Mouse (Mus musculus) liver, postnatal 0 days (tissue): Measurements from ENCODE around the gene Tlcd2. TPM values are rescaled to one million over a fixed set of nuclear protein-coding genes. Genes with fewer than 3 reads are reported as not detected.

ENCODE experiments used
- ATAC-seq: fragments of 200-750 bp; cut with Nextera tagmentation; 2 replicates; pipeline ENCODE4 v1.8.0; 2017; ENCODE audit warnings: mild to moderate bottlenecking, moderate library complexity
- DNase-seq: peaks from one replicate; pipeline ENCODE4 v3.0.0-alpha.2; 2016
- H3K27ac ChIP-seq: fragments of 300-500 bp; sonication (generic); 2 replicates; pipeline ENCODE4 v1.5.1; 2014; ENCODE audit warnings: antibody characterized with exemption, moderate library complexity, mild to moderate bottlenecking, low read depth
- H3K27me3 ChIP-seq: fragments of 300-500 bp; sonication (generic); 2 replicates; pipeline ENCODE4 v1.6.1; 2014; ENCODE audit warnings: low read length, control low read depth, mixed read lengths; ENCODE audit not compliant: insufficient read depth
- H3K36me3 ChIP-seq: fragments of 300-500 bp; sonication (generic); replicated peaks from 2 replicates; pipeline ENCODE4 v1.6.1; 2014; ENCODE audit warnings: mild to moderate bottlenecking, control low read depth, low read length, moderate library complexity, mixed read lengths; ENCODE audit not compliant: insufficient read depth
- H3K4me1 ChIP-seq: fragments of 300-500 bp; sonication (generic); 2 replicates; pipeline ENCODE4 v1.6.1; 2014; ENCODE audit warnings: antibody characterized with exemption, mild to moderate bottlenecking, control low read depth; ENCODE audit not compliant: insufficient read depth
- H3K4me2 ChIP-seq: fragments of 300-500 bp; sonication (generic); 2 replicates; pipeline ENCODE4 v1.6.1; 2014; ENCODE audit warnings: low read depth, mild to moderate bottlenecking, low read length, moderate library complexity, mixed read lengths
- H3K4me3 ChIP-seq: fragments of 300-500 bp; sonication (generic); 2 replicates; pipeline ENCODE4 v1.5.1; 2014; ENCODE audit warnings: low read depth, low read length
- H3K9ac ChIP-seq: fragments of 300-500 bp; sonication (generic); replicated peaks from 2 replicates; pipeline ENCODE4 v1.6.1; 2014; ENCODE audit warnings: mild to moderate bottlenecking, moderate library complexity
- H3K9me3 ChIP-seq: fragments of 300-500 bp; sonication (generic); 2 replicates; pipeline ENCODE4 v1.6.1; 2016; ENCODE audit warnings: mild to moderate bottlenecking, control low read depth, low read length, mixed read lengths
- CTCF ChIP-seq: sonication (generic); IDR thresholded peaks from 2 replicates; pipeline ENCODE4 v1.5.1; 2016; ENCODE audit warnings: antibody characterized with exemption, low read depth
- EP300 ChIP-seq: IDR thresholded peaks from 2 replicates; pipeline ENCODE4 v1.6.1; 2016; ENCODE audit warnings: antibody characterized with exemption, low read depth, mild to moderate bottlenecking
- WGBS: fragments of 180-500 bp; shearing (Covaris S2); extraction: QIAGEN DNeasy Blood & Tissue Kit; methylation state at CpG from one replicate; pipeline ENCODE4 v1.1.7; 2014; ENCODE audit not compliant: insufficient replicate concordance; 5-methylcytosine and 5-hydroxymethylcytosine counted together
- polyA plus RNA-seq: library from polyadenylated mRNA; unstranded; fragments of >200 nt; fragmentation: Nextera tagmentation; extraction: Ambion mirVana; gene quantifications from 2 replicates; pipeline ENCODE4 v1.2.1, GENCODE M21; 2015

The Tlcd2 gene
- polyA plus RNA-seq, 1 experiment from 2014 or later = 35.6 TPM

DNA sequence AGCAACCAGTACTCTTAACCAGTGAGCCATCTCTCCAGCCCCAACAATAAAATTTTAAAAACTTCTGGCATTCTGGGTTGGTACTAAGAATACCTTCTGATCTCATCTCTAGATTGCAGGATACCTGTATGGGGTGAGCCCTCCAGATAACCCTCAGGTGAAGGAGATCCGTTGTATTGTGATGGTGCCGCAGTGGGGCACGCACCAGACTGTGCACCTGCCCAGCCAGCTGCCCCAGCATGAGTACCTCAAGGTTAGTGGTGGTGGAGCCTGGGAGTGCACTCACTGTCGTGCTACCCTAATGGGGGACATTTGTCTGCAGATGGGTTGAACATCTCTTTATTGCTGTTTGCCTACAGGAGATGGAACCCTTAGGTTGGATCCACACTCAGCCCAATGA is 46.6 kb downstream of the Tlcd2 start:
- Histone ChIP-seq H3K4me3 (no peak overlapping the region), H3K4me2 (no peak overlapping the region), H3K4me1 (peaks cover 24% of the 10 kb centered on the region), H3K9ac (no peak overlapping the region), H3K9me3 (no peaks in the 10 kb centered on the region), H3K36me3 (peaks cover 65% of the 10 kb centered on the region), H3K27ac (0 out of 2 replicates have a peak overlapping the region, but pooled peaks have one; percentile 98), H3K27me3 (no peaks in the 10 kb centered on the region)
- TF ChIP-seq CTCF = no peak
- ATAC-seq (no peak), DNase-seq (no peak)
- 96% methylated on average over 4 of the region's 4 CpGs for WGBS

DNA sequence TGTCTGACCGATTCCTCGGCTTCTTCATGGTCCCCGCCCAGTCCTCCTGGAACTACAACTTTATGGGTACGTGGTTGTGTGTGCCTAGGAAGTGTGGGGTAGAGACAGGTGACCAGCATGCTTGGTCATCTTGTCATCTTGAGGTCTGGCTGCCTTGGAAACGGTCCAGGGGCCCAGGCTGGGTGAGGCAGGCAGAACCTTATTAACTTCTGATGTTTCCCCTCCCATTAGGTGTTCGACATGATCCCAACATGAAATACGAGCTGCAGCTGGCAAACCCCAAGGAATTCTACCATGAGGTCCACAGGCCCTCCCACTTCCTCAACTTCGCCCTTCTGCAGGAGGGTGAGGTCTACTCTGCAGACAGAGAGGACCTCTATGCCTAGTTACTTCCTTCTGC is 47.4 kb downstream of the Tlcd2 start:
- Histone ChIP-seq H3K36me3 (peaks cover 57% of the 10 kb centered on the region), H3K4me2 (no peak overlapping the region), H3K9ac (no peak overlapping the region), H3K9me3 (no peaks in the 10 kb centered on the region), H3K27me3 (no peaks in the 10 kb centered on the region), H3K27ac (peak overlapping the region; percentile 98), H3K4me3 (no peak overlapping the region), H3K4me1 (peaks cover 24% of the 10 kb centered on the region)
- DNase-seq (no peak), ATAC-seq (no peak)
- TF ChIP-seq EP300 = no peak
- 67% methylated on average over 8 of the region's 8 CpGs for WGBS

DNA sequence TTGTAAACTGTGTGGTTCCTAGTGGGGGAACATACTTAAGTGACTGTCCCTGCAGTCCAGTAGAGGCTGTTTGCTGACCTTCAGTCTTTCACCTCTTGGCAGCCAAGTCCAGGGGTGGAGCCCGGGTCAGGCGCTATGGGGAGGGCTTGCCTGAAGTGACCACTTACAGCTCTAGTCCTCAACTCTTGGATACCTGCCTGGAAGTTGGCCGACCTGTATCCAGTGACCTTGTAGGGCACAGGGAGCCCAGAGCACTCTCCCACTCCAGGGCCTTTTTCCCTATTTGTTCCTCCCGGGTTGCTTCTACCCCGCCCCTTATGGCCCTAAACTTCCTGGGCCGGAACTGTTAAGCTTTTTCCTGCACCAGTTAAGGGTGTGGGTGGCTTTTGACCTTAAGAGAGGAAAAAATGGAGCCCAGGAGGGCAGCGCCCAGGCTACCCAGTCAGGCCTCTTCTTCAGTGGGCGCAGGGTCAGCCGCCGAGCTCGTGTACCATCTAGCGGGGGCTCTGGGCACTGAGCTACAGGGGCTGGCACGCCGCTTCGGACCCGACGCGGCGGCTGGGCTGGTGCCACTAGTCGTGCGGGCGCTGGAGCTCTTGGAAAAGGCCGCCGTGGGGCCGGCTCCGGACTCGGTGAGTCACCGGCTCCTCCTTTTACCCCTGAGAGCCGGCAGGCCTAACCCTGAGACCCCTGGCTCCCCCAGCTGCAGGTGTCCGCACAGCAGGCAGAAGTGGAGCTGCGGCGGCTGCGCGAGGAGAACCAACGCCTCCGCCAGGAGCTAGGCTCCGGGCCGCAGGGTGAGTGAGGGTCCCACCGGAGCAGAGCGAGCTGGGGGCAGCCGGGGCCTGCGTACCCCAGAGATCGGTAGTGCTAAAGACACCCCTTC is 48.5 kb downstream of the Tlcd2 start, which contains the start of gene Rilp:
TSS of gene Rilp (plus strand) at position 354 of the 886 bp plus-strand sequence.
- Histone ChIP-seq H3K4me2 (peak within 1 kb of the TSS; percentile 99), H3K9ac (peak within 1 kb of the TSS; percentile 91), H3K27ac (peak within 1 kb of the TSS; percentile 98), H3K36me3 (peaks cover 46% of the 10 kb centered on the region), H3K27me3 (no peaks in the 10 kb centered on the region), H3K4me3 (peak within 1 kb of the TSS; percentile 68), H3K9me3 (no peaks in the 10 kb centered on the region), H3K4me1 (peaks cover 24% of the 10 kb centered on the region)
- ATAC-seq (peak; percentile 88), DNase-seq (peak; percentile 84)
- 4% methylated on average over 41 of the region's 43 CpGs for WGBS
- TF ChIP-seq CTCF (peak; percentile 43), EP300 (peak; percentile 60; the same call in 1 of the 2 replicates)

DNA sequence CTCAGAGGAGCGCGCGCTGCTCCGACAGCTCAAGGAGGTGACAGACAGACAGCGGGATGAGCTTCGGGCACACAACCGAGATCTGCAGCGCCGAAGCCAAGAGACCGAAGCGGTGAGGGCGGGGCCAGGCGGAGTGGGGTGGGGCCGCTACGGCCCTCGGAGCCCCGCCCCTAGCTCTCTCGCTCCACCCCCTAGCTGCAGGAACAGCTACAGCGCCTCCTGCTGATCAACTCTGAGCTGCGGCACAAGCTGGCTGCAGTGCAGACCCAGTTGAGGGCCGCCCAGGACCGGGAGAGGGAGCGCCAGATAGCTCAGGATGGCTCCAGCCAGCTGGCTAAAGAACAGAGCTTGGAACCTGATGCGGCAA is 49.1 kb downstream of the Tlcd2 start:
- Histone ChIP-seq H3K4me1 (peaks cover 24% of the 10 kb centered on the region), H3K4me2 (peak overlapping the region; percentile 99), H3K4me3 (peak overlapping the region; percentile 68), H3K27ac (peak overlapping the region; percentile 98), H3K9me3 (no peaks in the 10 kb centered on the region), H3K36me3 (peaks cover 41% of the 10 kb centered on the region), H3K9ac (peak overlapping the region; percentile 91), H3K27me3 (no peaks in the 10 kb centered on the region)
- WGBS = 6% methylated on average over 24 of the region's 24 CpGs
- TF ChIP-seq CTCF (peak; percentile 98), EP300 (no peak)
- peak; percentile 81 for ATAC-seq
- DNase-seq = peak; percentile 97

DNA sequence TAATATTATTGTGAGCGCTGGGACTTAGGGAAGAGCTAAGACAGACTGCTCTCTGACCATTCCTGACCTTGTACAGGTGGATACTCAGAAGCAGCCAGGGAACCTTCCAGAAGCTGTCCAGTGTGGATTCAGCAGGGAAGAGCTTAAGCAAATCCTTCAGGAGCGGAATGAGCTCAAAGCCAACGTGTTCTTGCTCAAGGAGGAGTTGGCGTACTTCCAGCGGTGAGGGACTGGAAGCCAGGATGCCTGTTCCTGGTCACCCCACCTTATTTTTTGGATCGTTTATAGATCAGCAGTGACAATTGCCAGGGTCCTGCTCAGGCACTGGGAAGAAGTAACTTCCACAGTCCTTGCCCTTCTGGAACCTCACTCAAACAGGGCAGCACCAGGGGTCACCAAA is 49.7 kb downstream of the Tlcd2 start:
- H3K36me3 ChIP-seq = peaks cover 35% of the 10 kb centered on the region
- DNase-seq (no peak), ATAC-seq (no peak)
- peak overlapping the region; percentile 99; the same call in 1 of the 2 replicates for H3K4me2 ChIP-seq
- peaks cover 24% of the 10 kb centered on the region for H3K4me1 ChIP-seq
- H3K4me3 ChIP-seq = peak overlapping the region; percentile 68; the same call in 1 of the 2 replicates
- H3K27ac ChIP-seq = no peak overlapping the region
- TF ChIP-seq CTCF (no peak), EP300 (no peak)
- H3K9ac ChIP-seq = no peak overlapping the region
- H3K27me3 ChIP-seq = no peaks in the 10 kb centered on the region
- H3K9me3 ChIP-seq = no peaks in the 10 kb centered on the region
- 84% methylated on average over 6 of the region's 6 CpGs for WGBS

DNA sequence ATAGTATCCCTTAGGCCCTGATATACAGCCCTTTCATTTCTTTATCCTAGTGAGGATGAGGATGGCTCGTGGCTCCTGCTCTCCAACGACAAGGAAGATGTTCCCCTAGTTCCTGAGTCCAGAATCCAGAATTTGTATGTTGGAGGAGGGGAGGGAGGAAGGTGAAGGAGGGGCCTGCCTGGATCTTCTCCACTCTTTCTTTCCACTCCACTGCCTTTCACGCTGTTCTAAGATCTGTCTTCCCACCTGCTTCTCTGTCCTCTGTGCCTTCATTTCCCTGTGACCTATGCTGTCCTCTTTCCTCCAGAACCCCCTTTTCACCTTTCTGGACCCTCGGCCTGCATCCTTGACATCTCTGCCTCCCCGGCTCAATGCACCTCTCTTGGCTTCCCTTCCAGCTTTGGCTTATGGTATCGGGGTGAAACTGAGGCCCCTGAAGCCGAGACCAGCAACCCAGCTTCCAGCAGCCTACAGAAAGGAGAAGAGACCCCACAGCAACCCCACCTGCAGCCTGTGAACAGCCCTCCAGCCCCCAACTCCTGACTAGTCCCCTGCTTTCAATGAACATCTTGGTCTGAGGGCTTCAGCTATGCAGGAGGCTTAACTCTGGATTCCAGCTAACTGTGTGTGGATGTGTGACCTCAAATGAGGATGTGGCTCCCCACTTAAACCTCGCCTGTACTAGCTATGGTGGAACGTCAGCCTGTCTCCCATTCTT is 50.9 kb downstream of the Tlcd2 start:
- ATAC-seq (no peak), DNase-seq (no peak)
- no peak for TF ChIP-seq EP300
- no peak for TF ChIP-seq CTCF
- Histone ChIP-seq H3K27me3 (no peaks in the 10 kb centered on the region), H3K4me1 (peaks cover 24% of the 10 kb centered on the region), H3K9ac (no peak overlapping the region), H3K36me3 (peaks cover 31% of the 10 kb centered on the region), H3K9me3 (no peaks in the 10 kb centered on the region), H3K27ac (no peak overlapping the region), H3K4me2 (no peak overlapping the region), H3K4me3 (no peak overlapping the region)
- WGBS = 72% methylated on average over 9 of the region's 9 CpGs
